Mouse (Mus musculus): Measurements from ENCODE around the gene Gpatch2.

The Gpatch2 gene

GRCm38 (mm10) chr1:187244734-187245133 is 29.4 kb downstream of the Gpatch2 start:
- no peak for DNase-seq (ENCODE audit: low read depth, low spot score)

GRCm38 (mm10) chr1:187250741-187251262 is 35.5 kb downstream of the Gpatch2 start:
- DNase-seq (ENCODE audit: low read depth, low spot score), result no peak

GRCm38 (mm10) chr1:187258756-187259155 is 43.4 kb downstream of the Gpatch2 start:
- DNase-seq (ENCODE audit: low read depth, low spot score), result no peak

- DNase-seq (ENCODE audit: low read depth, low spot score), result no peak
Observed at GRCm38 (mm10) chr1:187267601-187268000, 52.3 kb downstream of the Gpatch2 start.

- DNase-seq (ENCODE audit: low read depth, low spot score), result no peak
Observed at GRCm38 (mm10) chr1:187270318-187271247, 55.3 kb downstream of the Gpatch2 start.

- DNase-seq (ENCODE audit: low read depth, low spot score), result no peak
Observed at GRCm38 (mm10) chr1:187277324-187277723, 62.0 kb downstream of the Gpatch2 start.

GRCm38 (mm10) chr1:187278472-187278871 is 63.2 kb downstream of the Gpatch2 start:
- no peak for DNase-seq (ENCODE audit: low read depth, low spot score)

- DNase-seq (ENCODE audit: low read depth, low spot score), result no peak
Observed at GRCm38 (mm10) chr1:187279776-187280175, 64.5 kb downstream of the Gpatch2 start.

GRCm38 (mm10) chr1:187282321-187282720 is 67.0 kb downstream of the Gpatch2 start:
- DNase-seq (ENCODE audit: low read depth, low spot score), result no peak

GRCm38 (mm10) chr1:187282804-187283203 is 67.5 kb downstream of the Gpatch2 start:
- DNase-seq (ENCODE audit: low read depth, low spot score), result no peak

GRCm38 (mm10) chr1:187285735-187286134 is 70.4 kb downstream of the Gpatch2 start:
- DNase-seq (ENCODE audit: low read depth, low spot score), result no peak

GRCm38 (mm10) chr1:187286411-187286810 is 71.1 kb downstream of the Gpatch2 start:
- DNase-seq (ENCODE audit: low read depth, low spot score), result no peak

- no peak for DNase-seq (ENCODE audit: low read depth, low spot score)
Observed at GRCm38 (mm10) chr1:187286924-187287323, 71.6 kb downstream of the Gpatch2 start.

- no peak for DNase-seq (ENCODE audit: low read depth, low spot score)
Observed at GRCm38 (mm10) chr1:187290186-187290585, 74.9 kb downstream of the Gpatch2 start.

GRCm38 (mm10) chr1:187291480-187292394 is 76.4 kb downstream of the Gpatch2 start:
- DNase-seq (ENCODE audit: low read depth, low spot score), result no peak

- DNase-seq (ENCODE audit: low read depth, low spot score), result no peak
Observed at GRCm38 (mm10) chr1:187292395-187292749, 77.1 kb downstream of the Gpatch2 start.

- DNase-seq (ENCODE audit: low read depth, low spot score), result no peak
Observed at GRCm38 (mm10) chr1:187293233-187293632, 77.9 kb downstream of the Gpatch2 start.

GRCm38 (mm10) chr1:187294522-187294921 is 79.2 kb downstream of the Gpatch2 start:
- no peak for DNase-seq (ENCODE audit: low read depth, low spot score)

GRCm38 (mm10) chr1:187295038-187295559 is 79.8 kb downstream of the Gpatch2 start:
- no peak for DNase-seq (ENCODE audit: low read depth, low spot score)

GRCm38 (mm10) chr1:187295711-187296110 is 80.4 kb downstream of the Gpatch2 start:
- no peak for DNase-seq (ENCODE audit: low read depth, low spot score)

GRCm38 (mm10) chr1:187299236-187299635 is 83.9 kb downstream of the Gpatch2 start:
- peak; percentile 12 for DNase-seq (ENCODE audit: low read depth, low spot score)

- no peak for DNase-seq (ENCODE audit: low read depth, low spot score)
Observed at GRCm38 (mm10) chr1:187300626-187301025, 85.3 kb downstream of the Gpatch2 start.

All from brain, embryonic 18.5 days (tissue).